Mouse (Mus musculus) urinary bladder, postnatal 0 days (tissue): ENCODE measurements around the gene Faap20. TPM values are rescaled to one million over a fixed set of nuclear protein-coding genes. Genes with fewer than 3 reads are reported as not detected.

ENCODE experiments used
- polyA plus RNA-seq: library from polyadenylated mRNA; unstranded; fragments of >200 nt; fragmentation: Nextera tagmentation; extraction: Ambion mirVana; gene quantifications from 2 replicates; pipeline ENCODE4 v1.2.1, GENCODE M21; 2015

Gene Faap20
- 56.0 and 59.0 TPM in 2 replicates for polyA plus RNA-seq

DNA sequence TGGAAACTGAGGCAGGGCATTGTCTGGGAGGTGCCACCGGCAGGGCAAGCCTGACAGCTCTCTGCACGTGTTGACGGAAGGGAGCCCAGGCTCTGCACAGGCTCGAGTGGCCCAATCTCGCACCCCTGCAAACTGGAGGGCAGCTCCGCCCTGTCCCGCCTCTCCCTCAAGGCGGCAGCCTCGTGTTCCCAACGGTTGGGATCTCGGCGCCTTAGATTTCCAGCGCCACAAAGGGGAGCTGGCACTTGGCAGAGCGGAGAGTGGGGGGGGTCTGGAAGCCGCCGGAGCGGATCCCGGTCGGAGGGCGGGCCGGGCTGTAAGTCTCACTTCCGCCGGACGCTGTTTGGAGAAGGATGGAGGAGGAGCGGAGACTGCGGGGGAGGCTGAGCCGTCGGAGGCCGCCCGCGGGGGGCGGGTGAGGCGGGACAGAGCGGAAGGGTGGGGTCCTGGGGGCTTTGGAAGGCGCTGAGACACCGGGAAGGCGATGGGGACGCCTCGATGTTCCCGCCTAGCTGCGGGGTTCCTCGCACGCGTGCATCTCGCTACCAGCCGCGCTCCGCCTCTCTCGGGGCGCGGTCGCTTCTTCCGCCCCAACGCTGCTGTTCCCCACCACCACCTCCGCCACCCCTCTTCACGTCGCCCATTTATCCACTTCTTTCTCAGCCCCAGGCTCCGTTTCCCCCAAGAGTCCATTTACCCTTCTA is at the start of gene Faap20:
Gene Faap20 (plus strand): TSS at position 155 of the 704 bp plus-strand sequence.

DNA sequence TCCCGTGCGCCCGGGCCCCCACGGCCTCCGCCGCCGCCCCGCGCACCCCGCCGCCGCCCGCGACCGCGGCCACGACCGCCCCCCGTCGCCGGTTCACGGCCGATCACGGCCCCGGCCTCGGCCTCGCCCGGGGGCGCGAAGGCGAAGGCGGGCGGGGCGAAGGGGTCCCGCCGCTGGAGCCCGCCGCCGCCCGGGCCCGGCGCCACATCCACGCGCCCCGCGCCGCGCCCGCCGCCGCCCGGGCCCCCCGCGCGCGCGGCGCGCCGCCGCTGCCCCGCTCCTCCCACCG is 27.1 kb upstream of the Faap20 start, which contains the start of gene Ski:
Gene Ski (minus strand): TSS at position 41 of the 289 bp plus-strand sequence.

Other genes with a start within 250 kb of the Faap20 start
- 15.7 and 17.5 TPM in 2 replicates for gene Plch2, start 193.0 kb upstream of the Faap20 start, polyA plus RNA-seq
- gene Pex10, start 182.8 kb upstream of the Faap20 start, polyA plus RNA-seq: 9.8 and 10.3 TPM in 2 replicates
- gene Rer1, start 163.4 kb upstream of the Faap20 start, polyA plus RNA-seq: 165 and 183 TPM in 2 replicates
- 2.7 and 3.5 TPM in 2 replicates for gene Morn1, start 163.2 kb upstream of the Faap20 start, polyA plus RNA-seq
- gene Ski, start 27.2 kb upstream of the Faap20 start, polyA plus RNA-seq: 13.0 and 15.6 TPM in 2 replicates
- 14.7 and 15.1 TPM in 2 replicates for gene Prkcz, start 111.6 kb downstream of the Faap20 start, polyA plus RNA-seq
- 0.06 and 0.13 TPM in 2 replicates for gene Gabrd, start 148.3 kb downstream of the Faap20 start, polyA plus RNA-seq
- 1.0 and 1.2 TPM in 2 replicates for gene Cfap74, start 159.4 kb downstream of the Faap20 start, polyA plus RNA-seq
- gene Tmem52, start 219.3 kb downstream of the Faap20 start, polyA plus RNA-seq: not detected in 2 replicates
- gene Gnb1, start 241.6 kb downstream of the Faap20 start, polyA plus RNA-seq: 288 and 312 TPM in 2 replicates